In the genomic region with DNA sequence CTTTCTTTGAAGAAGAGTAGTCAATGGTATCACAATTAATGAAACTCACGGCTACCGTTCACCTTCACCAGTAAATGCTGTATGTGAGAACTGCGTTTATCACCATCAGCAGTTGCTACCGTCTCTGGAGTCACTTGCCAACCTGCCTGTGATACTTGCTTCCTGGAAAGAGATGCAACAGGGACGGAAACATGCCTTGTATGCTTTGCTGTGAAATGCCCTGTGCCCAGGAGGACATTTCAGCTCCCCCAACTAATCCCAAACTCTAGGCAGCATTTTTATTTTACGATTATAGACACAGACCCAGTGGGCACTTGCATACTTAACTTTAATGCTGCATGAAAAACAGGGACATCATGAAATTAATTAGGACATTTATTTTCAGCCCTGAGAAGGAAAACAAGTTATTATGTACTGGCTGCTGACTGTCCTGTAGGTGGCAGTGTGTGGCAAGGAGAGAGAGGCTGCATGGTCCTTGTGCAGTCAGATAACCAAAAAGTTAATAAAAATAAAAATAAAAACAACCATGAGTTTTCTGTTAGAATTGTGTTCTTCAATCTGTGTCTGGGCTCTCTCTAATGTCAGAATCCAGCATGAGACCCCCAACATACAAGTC, we compare ENCODE assay signal across 8 mouse cellular contexts.
A peak's percentile ranks its signal among the peaks of the same experiment; 100 is the strongest.
DNase-seq lines count a peak whose midpoint lies in the region; ATAC-seq and TF ChIP-seq lines count a peak whose summit lies in the region.

No protein-coding gene starts in this region.

- TF ChIP-seq POLR2A in cortical plate, adult 2 months (IDR thresholded peaks at IDR 0.05; ENCODE audit: extremely low read depth, insufficient read depth, low read length), result no peak

- H3K9me3 ChIP-seq in hindbrain, embryonic 11.5 days (ENCODE audit: control insufficient read depth, low read length), result no peaks in the 10 kb centered on the region
- H3K9me3 ChIP-seq in midbrain, embryonic 15.5 days, result no peaks in the 10 kb centered on the region

- peak; percentile 3 for DNase-seq in gastrocnemius, adult 18-20 months (ENCODE audit: low spot score)
- DNase-seq in gastrocnemius, postnatal 25 days, result no peak
- DNase-seq in adipocyte (ENCODE audit: low spot score), result peak; percentile 54
- DNase-seq in hindbrain, embryonic 11.5 days (ENCODE audit: low spot score), result peak; percentile 67
- DNase-seq in layer of hippocampus, postnatal 25 days (ENCODE audit: extremely low spot score in 1 of 2, low spot score in 1 of 2), result peak; percentile 38 to 72
- no peak for DNase-seq in thymus, postnatal 0 days (ENCODE audit: low spot score)

- 66% methylated on average over 6 of the region's 6 CpGs for WGBS in hindbrain, embryonic 11.5 days
- WGBS in midbrain, embryonic 15.5 days, result 47% methylated on average over 6 of the region's 6 CpGs

- H3K4me2 ChIP-seq in hindbrain, embryonic 11.5 days (replicated peaks; ENCODE audit: low read depth, low read length), result no peak overlapping the region
- H3K4me2 ChIP-seq in midbrain, embryonic 15.5 days, result no peak overlapping the region

- TF ChIP-seq CTCF in cortical plate, adult 2 months (IDR thresholded peaks at IDR 0.05; ENCODE audit: extremely low read depth, insufficient read depth, low read length), result peak; percentile 79

- peak; percentile 74 for ATAC-seq in hindbrain, embryonic 11.5 days (ENCODE audit: low FRiP score)
- peak; percentile 89 for ATAC-seq in midbrain, embryonic 15.5 days (replicated peaks)

- H3K9ac ChIP-seq in hindbrain, embryonic 11.5 days (ENCODE audit: low read depth, low read length), result no peak overlapping the region
- no peak overlapping the region for H3K9ac ChIP-seq in midbrain, embryonic 15.5 days

- H3K4me3 ChIP-seq in cortical plate, adult 2 months (ENCODE audit: insufficient read depth, low read length), result no peak overlapping the region
- H3K4me3 ChIP-seq in hindbrain, embryonic 11.5 days (ENCODE audit: low read depth, low read length), result no peak overlapping the region
- no peak overlapping the region for H3K4me3 ChIP-seq in midbrain, embryonic 15.5 days

- no peaks in the 10 kb centered on the region for H3K27me3 ChIP-seq in hindbrain, embryonic 11.5 days (ENCODE audit: control insufficient read depth, insufficient read depth, low read length)
- no peaks in the 10 kb centered on the region for H3K27me3 ChIP-seq in midbrain, embryonic 15.5 days (replicated peaks)

- H3K36me3 ChIP-seq in hindbrain, embryonic 11.5 days (ENCODE audit: control insufficient read depth, insufficient read depth, low read length), result no peaks in the 10 kb centered on the region
- H3K36me3 ChIP-seq in midbrain, embryonic 15.5 days (replicated peaks), result no peaks in the 10 kb centered on the region

- H3K4me1 ChIP-seq in cortical plate, adult 2 months (ENCODE audit: control insufficient read depth, insufficient read depth, low read length), result peaks cover 3% of the 10 kb centered on the region; the same call in 1 of the 2 replicates
- no peaks in the 10 kb centered on the region for H3K4me1 ChIP-seq in hindbrain, embryonic 11.5 days (replicated peaks; ENCODE audit: control insufficient read depth, insufficient read depth, low read length)
- peaks cover 18% of the 10 kb centered on the region for H3K4me1 ChIP-seq in midbrain, embryonic 15.5 days

- H3K27ac ChIP-seq in cortical plate, adult 2 months (ENCODE audit: insufficient read depth, low read length), result no peak overlapping the region
- H3K27ac ChIP-seq in hindbrain, embryonic 11.5 days (ENCODE audit: low read depth, low read length), result no peak overlapping the region
- no peak overlapping the region for H3K27ac ChIP-seq in midbrain, embryonic 15.5 days

Comparison
In these comparisons a context has a peak if more than half of its experiments do, and no peak if none do; other contexts are left out.
1. DNase-seq: peak in gastrocnemius, adult 18-20 months (single experiment), adipocyte (single experiment), hindbrain, embryonic 11.5 days (single experiment) and layer of hippocampus, postnatal 25 days (2 of 2); none in gastrocnemius, postnatal 25 days (single experiment) and thymus, postnatal 0 days (single experiment).